Mouse (Mus musculus): Measurements from ENCODE around the gene Ccdc77. TPM values are rescaled to one million over a fixed set of nuclear protein-coding genes. Genes with fewer than 3 reads are reported as not detected.

Gene Ccdc77
- polyA plus RNA-seq, 1 experiment from 2014 or later, result 30.2 TPM

DNA sequence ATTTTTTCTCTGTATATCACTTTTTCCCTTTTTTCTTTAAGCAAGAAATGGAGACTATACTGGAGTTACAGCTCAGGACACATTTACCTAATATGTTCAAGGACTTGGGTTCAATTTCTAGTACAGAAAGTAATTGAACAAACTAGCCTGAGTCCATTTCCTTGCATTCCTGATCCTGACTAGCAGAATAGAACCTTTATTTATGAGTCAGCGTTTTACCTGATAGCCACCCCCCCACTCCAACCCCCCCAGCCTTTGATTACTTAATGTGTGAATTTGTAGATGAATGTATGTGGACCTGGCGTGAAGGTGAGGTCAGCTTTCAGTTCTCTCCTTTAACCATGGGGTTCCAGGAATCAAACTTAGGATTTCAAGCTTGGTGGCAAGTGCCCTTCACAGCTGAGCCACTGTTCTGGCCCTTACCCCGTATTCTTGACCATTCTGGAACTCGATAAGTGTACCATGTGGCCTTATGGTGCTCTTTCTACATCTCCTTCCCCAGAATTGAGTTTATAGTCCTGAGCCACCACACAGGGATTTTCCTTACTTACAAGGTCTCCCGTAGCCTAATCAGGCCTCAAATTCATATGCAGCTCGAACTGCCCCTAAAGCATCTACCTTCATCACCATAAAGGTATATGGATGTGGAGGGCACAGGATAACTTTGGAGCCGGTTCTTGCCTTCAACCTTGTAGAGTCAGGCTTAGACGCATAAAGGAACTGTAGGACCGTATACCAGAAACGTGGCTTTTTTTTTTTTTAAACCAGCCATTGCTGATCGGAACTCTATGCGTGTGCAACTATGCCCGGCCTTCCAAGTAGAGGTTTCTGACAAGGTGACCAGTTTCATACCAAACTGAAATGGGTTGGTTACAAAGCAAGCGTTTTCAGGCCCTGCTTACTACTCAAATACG lies 1.1 kb downstream of the Ccdc77 start:
- WGBS, result 30% methylated on average over 15 of the region's 15 CpGs
- Histone ChIP-seq H3K9ac (ENCODE audit: low read length) (peak overlapping the region; percentile 86), H3K36me3 (ENCODE audit: control insufficient read depth, insufficient read depth, low read length) (no peaks in the 10 kb centered on the region; the same call in 1 of the 2 replicates), H3K4me2 (ENCODE audit: low read depth, low read length, severe bottlenecking) (peak overlapping the region; percentile 92), H3K9me3 (ENCODE audit: control insufficient read depth, low read length) (no peaks in the 10 kb centered on the region), H3K4me1 (replicated peaks; ENCODE audit: control insufficient read depth, insufficient read depth, low read length) (peaks cover 6% of the 10 kb centered on the region; the same call in 1 of the 2 replicates), H3K4me3 (ENCODE audit: low read depth, low read length) (peak overlapping the region; percentile 97), H3K27me3 (ENCODE audit: control insufficient read depth, insufficient read depth, low read length) (no peaks in the 10 kb centered on the region), H3K27ac (ENCODE audit: low read depth, low read length) (peak overlapping the region; percentile 70)
- ATAC-seq (replicated peaks; ENCODE audit: low FRiP score), result peak; percentile 3; the same call in 1 of the 2 replicates
- DNase-seq (ENCODE audit: low spot score), result no peak

DNA sequence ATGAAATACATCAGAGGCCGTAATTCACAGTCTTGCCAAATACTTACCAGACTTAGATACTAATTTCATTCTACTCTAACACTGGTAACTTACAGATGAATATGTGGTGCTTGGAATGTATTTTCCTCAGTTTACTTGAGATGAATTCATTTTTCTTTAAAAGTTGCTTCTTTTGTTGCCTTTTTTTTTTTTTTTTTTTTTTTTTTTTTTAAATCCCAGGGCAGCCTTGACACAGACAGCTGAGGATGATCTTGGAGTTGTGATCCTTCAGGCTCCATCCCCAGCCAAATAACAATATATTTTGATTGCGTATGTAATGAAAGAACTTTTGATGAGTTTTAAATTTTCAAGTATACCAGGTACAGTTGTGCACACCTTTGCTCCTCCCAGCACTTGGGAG lies 2.0 kb downstream of the Ccdc77 start:
- Histone ChIP-seq H3K4me2 (ENCODE audit: low read depth, low read length, severe bottlenecking) (no peak overlapping the region), H3K36me3 (ENCODE audit: control insufficient read depth, insufficient read depth, low read length) (no peaks in the 10 kb centered on the region; the same call in 1 of the 2 replicates), H3K27me3 (ENCODE audit: control insufficient read depth, insufficient read depth, low read length) (no peaks in the 10 kb centered on the region), H3K4me3 (ENCODE audit: low read depth, low read length) (no peak overlapping the region), H3K4me1 (replicated peaks; ENCODE audit: control insufficient read depth, insufficient read depth, low read length) (peaks cover 6% of the 10 kb centered on the region; the same call in 1 of the 2 replicates), H3K9ac (ENCODE audit: low read length) (no peak overlapping the region), H3K9me3 (ENCODE audit: control insufficient read depth, low read length) (no peaks in the 10 kb centered on the region), H3K27ac (ENCODE audit: low read depth, low read length) (no peak overlapping the region)
- 94% methylated on average over 2 of the region's 2 CpGs for WGBS
- no peak for ATAC-seq (replicated peaks; ENCODE audit: low FRiP score)
- DNase-seq (ENCODE audit: low spot score), result no peak

DNA sequence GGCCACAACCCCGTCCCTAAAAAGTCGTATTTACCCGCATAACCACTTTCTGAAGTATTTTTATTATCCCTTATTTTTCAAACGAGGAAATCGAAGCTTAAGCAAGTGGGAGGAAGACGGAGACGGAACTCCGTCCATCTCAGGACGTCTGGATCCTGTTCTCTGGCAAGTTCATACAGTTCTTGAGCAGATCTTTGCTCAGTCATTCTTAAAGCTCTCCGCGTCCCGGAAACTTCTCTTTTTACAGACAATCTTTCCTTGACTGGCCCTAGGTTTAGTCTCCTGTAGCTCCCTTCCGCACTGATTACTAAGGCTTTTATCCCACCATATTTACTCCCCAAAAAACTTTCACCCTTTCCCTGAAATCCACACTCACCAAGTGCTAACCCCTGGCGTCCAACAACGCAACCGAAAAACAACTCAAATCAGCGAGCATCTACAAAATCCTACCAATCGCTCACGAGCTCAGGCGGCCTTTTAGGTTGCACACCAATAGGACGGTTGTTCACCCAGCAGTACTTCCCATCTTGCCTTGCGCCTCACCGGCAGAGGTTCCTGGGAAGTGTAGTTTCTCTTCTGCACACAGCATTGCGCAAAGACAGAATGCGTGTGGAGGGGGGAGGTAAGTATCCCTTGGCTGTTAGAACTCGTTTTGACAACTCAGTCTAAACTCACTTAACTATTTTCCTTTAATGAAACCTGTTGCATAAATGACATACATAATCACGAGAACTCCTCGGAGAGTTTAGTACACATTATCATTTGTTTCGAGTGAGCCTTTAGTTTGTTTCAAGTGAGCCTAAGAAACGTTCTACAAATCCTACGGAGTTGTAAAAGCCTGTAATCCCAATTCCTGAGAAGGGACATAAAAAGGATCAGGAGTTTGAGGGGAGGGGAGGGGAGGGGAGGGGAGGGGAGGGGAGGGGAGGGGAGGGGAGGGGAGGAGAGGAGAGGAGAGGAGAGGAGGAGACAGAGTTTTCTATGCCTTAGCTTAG lies 6.9 kb downstream of the Ccdc77 start:
- DNase-seq (ENCODE audit: low spot score) (peak; percentile 90), ATAC-seq (replicated peaks; ENCODE audit: low FRiP score) (peak; percentile 96)
- H3K27me3 ChIP-seq (ENCODE audit: control insufficient read depth, insufficient read depth, low read length), result no peaks in the 10 kb centered on the region
- H3K9ac ChIP-seq (ENCODE audit: low read length), result peak overlapping the region; percentile 62
- peak overlapping the region; percentile 48 for H3K4me3 ChIP-seq (ENCODE audit: low read depth, low read length)
- H3K27ac ChIP-seq (ENCODE audit: low read depth, low read length), result peak overlapping the region; percentile 32; the same call in 1 of the 2 replicates
- H3K9me3 ChIP-seq (ENCODE audit: control insufficient read depth, low read length), result no peaks in the 10 kb centered on the region
- 0 out of 2 replicates have a peak, but pooled peaks cover 1% of the 10 kb centered on the region for H3K4me1 ChIP-seq (replicated peaks; ENCODE audit: control insufficient read depth, insufficient read depth, low read length)
- no peaks in the 10 kb centered on the region for H3K36me3 ChIP-seq (ENCODE audit: control insufficient read depth, insufficient read depth, low read length)
- 2% methylated on average over 31 of the region's 31 CpGs for WGBS
- peak overlapping the region; percentile 59 for H3K4me2 ChIP-seq (ENCODE audit: low read depth, low read length, severe bottlenecking)

DNA sequence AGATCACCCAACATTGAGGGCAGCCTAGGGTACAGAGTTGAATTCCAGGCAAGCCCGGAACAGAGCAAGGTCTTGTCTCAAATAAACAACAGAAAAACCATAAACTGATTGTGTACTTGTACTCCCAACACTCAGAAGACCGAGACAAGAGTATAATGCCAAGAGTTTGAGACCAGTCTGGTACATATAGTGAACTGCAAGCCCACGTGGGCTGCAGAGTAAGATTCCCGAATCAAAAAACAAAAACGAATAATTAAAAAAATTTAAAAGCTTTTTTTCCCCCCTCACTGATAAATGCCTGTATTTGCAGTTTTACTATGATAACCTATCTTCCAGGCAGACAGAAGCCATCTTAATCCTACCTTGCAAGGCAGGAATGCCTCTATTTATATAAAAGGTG lies 7.7 kb downstream of the Ccdc77 start:
- no peaks in the 10 kb centered on the region for H3K27me3 ChIP-seq (ENCODE audit: control insufficient read depth, insufficient read depth, low read length)
- no peak for ATAC-seq (replicated peaks; ENCODE audit: low FRiP score)
- 40% methylated on average over 5 of the region's 5 CpGs for WGBS
- peak overlapping the region; percentile 62 for H3K9ac ChIP-seq (ENCODE audit: low read length)
- no peaks in the 10 kb centered on the region for H3K9me3 ChIP-seq (ENCODE audit: control insufficient read depth, low read length)
- H3K4me2 ChIP-seq (ENCODE audit: low read depth, low read length, severe bottlenecking), result peak overlapping the region; percentile 59
- H3K36me3 ChIP-seq (ENCODE audit: control insufficient read depth, insufficient read depth, low read length), result no peaks in the 10 kb centered on the region
- peak overlapping the region; percentile 48 for H3K4me3 ChIP-seq (ENCODE audit: low read depth, low read length)
- no peak for DNase-seq (ENCODE audit: low spot score)
- no peak overlapping the region for H3K27ac ChIP-seq (ENCODE audit: low read depth, low read length)
- 0 out of 2 replicates have a peak, but pooled peaks cover 1% of the 10 kb centered on the region for H3K4me1 ChIP-seq (replicated peaks; ENCODE audit: control insufficient read depth, insufficient read depth, low read length)

DNA sequence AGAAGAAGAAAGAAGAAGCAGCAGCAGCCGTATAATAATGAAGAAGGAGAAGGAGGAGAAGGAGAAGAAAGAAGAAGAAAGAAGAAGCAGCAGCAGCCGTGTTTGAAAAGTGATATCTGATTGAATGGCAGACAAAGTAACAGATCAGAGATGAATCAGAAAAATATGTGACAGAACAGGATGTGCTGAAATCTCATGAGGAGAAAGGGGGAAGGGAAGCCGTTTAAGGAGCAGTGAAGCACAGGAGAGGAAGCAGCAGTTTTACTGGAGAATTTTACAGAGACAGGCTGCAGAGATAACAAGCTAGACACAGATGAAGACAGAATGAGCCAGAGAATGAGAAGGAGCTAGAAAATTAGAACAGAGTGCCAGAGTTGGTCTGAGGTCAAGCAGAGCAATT lies 15.2 kb downstream of the Ccdc77 start:
- DNase-seq (ENCODE audit: low spot score), result no peak
- no peak for ATAC-seq (replicated peaks; ENCODE audit: low FRiP score)
- H3K27ac ChIP-seq (ENCODE audit: low read depth, low read length), result no peak overlapping the region
- 91% methylated on average over 3 of the region's 3 CpGs for WGBS
- H3K27me3 ChIP-seq (ENCODE audit: control insufficient read depth, insufficient read depth, low read length), result no peaks in the 10 kb centered on the region
- peaks cover 6% of the 10 kb centered on the region; the same call in 1 of the 2 replicates for H3K36me3 ChIP-seq (ENCODE audit: control insufficient read depth, insufficient read depth, low read length)
- H3K4me1 ChIP-seq (replicated peaks; ENCODE audit: control insufficient read depth, insufficient read depth, low read length), result no peaks in the 10 kb centered on the region
- no peak overlapping the region for H3K9ac ChIP-seq (ENCODE audit: low read length)
- no peak overlapping the region for H3K4me3 ChIP-seq (ENCODE audit: low read depth, low read length)
- H3K4me2 ChIP-seq (ENCODE audit: low read depth, low read length, severe bottlenecking), result no peak overlapping the region
- no peaks in the 10 kb centered on the region for H3K9me3 ChIP-seq (ENCODE audit: control insufficient read depth, low read length)

DNA sequence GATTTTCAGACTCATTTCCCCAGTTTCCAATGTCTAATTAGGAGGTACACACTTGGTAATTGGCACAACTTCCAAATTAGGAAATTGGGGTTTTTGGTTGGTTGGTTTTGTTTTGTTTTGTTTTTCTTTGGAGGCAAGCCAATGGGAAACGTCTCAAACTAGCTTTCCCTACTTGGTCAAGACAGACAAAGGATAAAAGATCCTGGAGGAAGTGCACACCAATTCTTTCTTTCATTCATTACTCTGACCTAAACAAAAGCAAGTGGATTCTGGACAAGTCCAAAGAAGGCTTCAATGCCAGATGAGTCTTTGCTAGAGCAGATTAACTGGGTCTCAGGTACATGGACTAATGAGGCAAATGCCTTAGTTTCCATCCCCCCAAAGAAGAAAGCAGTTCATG lies 20.2 kb downstream of the Ccdc77 start:
- Histone ChIP-seq H3K9me3 (ENCODE audit: control insufficient read depth, low read length) (no peaks in the 10 kb centered on the region), H3K36me3 (ENCODE audit: control insufficient read depth, insufficient read depth, low read length) (peaks cover 7% of the 10 kb centered on the region; the same call in 1 of the 2 replicates), H3K27me3 (ENCODE audit: control insufficient read depth, insufficient read depth, low read length) (no peaks in the 10 kb centered on the region), H3K4me3 (ENCODE audit: low read depth, low read length) (no peak overlapping the region), H3K4me1 (replicated peaks; ENCODE audit: control insufficient read depth, insufficient read depth, low read length) (no peaks in the 10 kb centered on the region), H3K27ac (ENCODE audit: low read depth, low read length) (no peak overlapping the region), H3K9ac (ENCODE audit: low read length) (no peak overlapping the region), H3K4me2 (ENCODE audit: low read depth, low read length, severe bottlenecking) (no peak overlapping the region)
- no peak for ATAC-seq (replicated peaks; ENCODE audit: low FRiP score)
- WGBS, result 64% methylated on average over 1 of the region's 1 CpGs
- no peak for DNase-seq (ENCODE audit: low spot score)

DNA sequence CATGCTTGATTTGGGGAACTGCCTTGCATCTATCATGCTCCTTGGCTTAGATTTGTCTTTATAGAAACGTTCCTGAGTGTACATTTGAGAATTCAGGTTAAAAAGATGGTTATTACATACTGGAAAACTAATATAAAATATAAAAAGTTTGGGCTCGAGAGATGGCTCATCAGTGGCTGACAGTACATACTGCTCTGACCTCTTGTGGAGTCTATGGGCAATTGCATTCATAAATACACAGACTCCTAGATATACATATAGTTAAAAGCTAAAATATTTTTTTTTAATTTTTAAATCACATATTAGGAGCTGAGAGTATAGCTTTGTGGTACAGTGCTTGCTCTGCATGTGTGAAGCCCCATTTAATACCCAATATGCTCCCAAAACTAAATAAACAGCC lies 31.8 kb downstream of the Ccdc77 start:
- no peak for ATAC-seq (replicated peaks; ENCODE audit: low FRiP score)
- H3K27ac ChIP-seq (ENCODE audit: low read depth, low read length), result no peak overlapping the region
- no peak overlapping the region for H3K9ac ChIP-seq (ENCODE audit: low read length)
- peaks cover 3% of the 10 kb centered on the region; the same call in 1 of the 2 replicates for H3K36me3 ChIP-seq (ENCODE audit: control insufficient read depth, insufficient read depth, low read length)
- WGBS, result 89% methylated on average over 2 of the region's 2 CpGs
- no peak overlapping the region for H3K4me3 ChIP-seq (ENCODE audit: low read depth, low read length)
- H3K9me3 ChIP-seq (ENCODE audit: control insufficient read depth, low read length), result no peaks in the 10 kb centered on the region
- no peaks in the 10 kb centered on the region for H3K27me3 ChIP-seq (ENCODE audit: control insufficient read depth, insufficient read depth, low read length)
- no peak overlapping the region for H3K4me2 ChIP-seq (ENCODE audit: low read depth, low read length, severe bottlenecking)
- DNase-seq (ENCODE audit: low spot score), result no peak
- no peaks in the 10 kb centered on the region for H3K4me1 ChIP-seq (replicated peaks; ENCODE audit: control insufficient read depth, insufficient read depth, low read length)

DNA sequence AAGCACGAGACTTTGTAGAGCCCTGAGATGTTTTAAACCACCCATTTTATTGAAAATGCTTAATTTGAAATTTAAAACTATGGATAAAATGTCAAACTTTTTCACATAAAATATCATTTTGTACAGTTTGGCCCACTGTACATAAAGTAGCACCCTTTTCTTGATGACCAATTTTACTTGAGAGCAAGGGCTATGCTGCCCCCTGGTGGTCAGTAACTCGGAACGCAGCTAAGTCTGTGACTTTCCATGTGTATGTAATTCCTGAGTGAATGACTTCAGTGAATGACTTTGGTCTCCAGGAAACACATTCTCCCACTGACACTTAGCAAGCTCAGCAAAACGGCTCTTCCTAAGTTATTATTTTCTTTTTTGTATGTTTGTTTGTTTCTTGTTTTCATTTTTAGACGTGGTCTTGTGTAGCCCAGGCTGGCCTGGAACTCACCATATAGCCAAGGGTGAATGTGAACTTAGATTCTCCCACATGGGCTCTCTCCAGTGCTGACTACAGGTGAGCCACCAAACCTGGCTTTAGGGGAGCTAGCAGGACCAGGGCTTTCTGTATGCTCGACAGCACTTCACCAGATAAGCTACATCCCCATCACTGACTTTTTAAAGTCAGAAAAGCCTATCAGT lies 39.8 kb downstream of the Ccdc77 start:
- Histone ChIP-seq H3K36me3 (ENCODE audit: control insufficient read depth, insufficient read depth, low read length) (no peaks in the 10 kb centered on the region; the same call in 1 of the 2 replicates), H3K27ac (ENCODE audit: low read depth, low read length) (no peak overlapping the region), H3K9me3 (ENCODE audit: control insufficient read depth, low read length) (no peaks in the 10 kb centered on the region), H3K4me3 (ENCODE audit: low read depth, low read length) (no peak overlapping the region), H3K9ac (ENCODE audit: low read length) (no peak overlapping the region), H3K27me3 (ENCODE audit: control insufficient read depth, insufficient read depth, low read length) (no peaks in the 10 kb centered on the region), H3K4me2 (ENCODE audit: low read depth, low read length, severe bottlenecking) (no peak overlapping the region), H3K4me1 (replicated peaks; ENCODE audit: control insufficient read depth, insufficient read depth, low read length) (no peaks in the 10 kb centered on the region)
- peak; percentile 71 for DNase-seq (ENCODE audit: low spot score)
- WGBS, result 31% methylated on average over 6 of the region's 6 CpGs
- no peak for ATAC-seq (replicated peaks; ENCODE audit: low FRiP score)
